15 mouse cellular contexts compared by ENCODE assay signal in genomic region chr4:140406913-140407312, GRCm38 (mm10).
DNase-seq lines count a peak whose midpoint lies in the region; ATAC-seq and TF ChIP-seq lines count a peak whose summit lies in the region.
"Had no signal": no experiment of that assay in that cellular context is flagged by ENCODE, and none has a peak within 500 bp of the region (broad histone marks: within the 10 kb centered on the region; RNA-seq: fewer than 3 reads in every experiment).

No protein-coding gene starts in this region.

- no peak for ATAC-seq in forebrain, embryonic 11.5 days (replicated peaks; ENCODE audit: low FRiP score)
- no peak for ATAC-seq in forebrain, postnatal 0 days
- no peak for ATAC-seq in forebrain, embryonic 14.5 days
- ATAC-seq in midbrain, embryonic 14.5 days (ENCODE audit: low FRiP score, low TSS enrichment) = no peak
- ATAC-seq: Patski had no signal

- no peaks in the 10 kb centered on the region for H3K36me3 ChIP-seq in forebrain, embryonic 11.5 days (ENCODE audit: control insufficient read depth, insufficient read depth, low read length)
- H3K36me3 ChIP-seq in forebrain, postnatal 0 days (ENCODE audit: insufficient read depth) = no peaks in the 10 kb centered on the region
- no peaks in the 10 kb centered on the region for H3K36me3 ChIP-seq in ES-Bruce4 (ENCODE audit: control insufficient read depth, insufficient read depth, low read length, poor library complexity, severe bottlenecking)
- no peaks in the 10 kb centered on the region for H3K36me3 ChIP-seq in forebrain, embryonic 14.5 days (ENCODE audit: control insufficient read depth, insufficient read depth, low read length)
- H3K36me3 ChIP-seq in midbrain, embryonic 14.5 days (ENCODE audit: control insufficient read depth, insufficient read depth, low read length) = no peaks in the 10 kb centered on the region
- H3K36me3 ChIP-seq: embryonic facial prominence, embryonic 15.5 days had no signal

- H3K27ac ChIP-seq in forebrain, embryonic 11.5 days (ENCODE audit: low read depth, low read length) = 0 out of 2 replicates have a peak overlapping the region, but pooled peaks have one; percentile 68
- no peak overlapping the region for H3K27ac ChIP-seq in forebrain, postnatal 0 days (ENCODE audit: low read depth, low read length)
- H3K27ac ChIP-seq in ES-Bruce4 (ENCODE audit: insufficient read depth, low read length) = peak overlapping the region; percentile 96
- peak overlapping the region; percentile 82 for H3K27ac ChIP-seq in forebrain, embryonic 14.5 days (ENCODE audit: low read depth, low read length)
- H3K27ac ChIP-seq in midbrain, embryonic 14.5 days (replicated peaks; ENCODE audit: low read depth, low read length) = peak overlapping the region; percentile 47; the same call in 1 of the 2 replicates
- H3K27ac ChIP-seq: embryonic facial prominence, embryonic 15.5 days had no signal

- H3K4me3 ChIP-seq in forebrain, embryonic 11.5 days (ENCODE audit: low read depth, low read length) = no peak overlapping the region
- H3K4me3 ChIP-seq in forebrain, postnatal 0 days (ENCODE audit: low read depth, low read length) = no peak overlapping the region
- H3K4me3 ChIP-seq in ES-Bruce4 (ENCODE audit: low read depth, low read length) = peak overlapping the region; percentile 49; the same call in 1 of the 2 replicates
- H3K4me3 ChIP-seq in forebrain, embryonic 14.5 days (ENCODE audit: low read depth, low read length) = no peak overlapping the region
- no peak overlapping the region for H3K4me3 ChIP-seq in midbrain, embryonic 14.5 days (replicated peaks; ENCODE audit: low read depth, low read length)
- H3K4me3 ChIP-seq: embryonic facial prominence, embryonic 15.5 days had no signal

- no peak for TF ChIP-seq CTCF in forebrain, postnatal 0 days (IDR thresholded peaks at IDR 0.05; ENCODE audit: low read depth)
- TF ChIP-seq CTCF in ES-Bruce4 (IDR thresholded peaks at IDR 0.05; ENCODE audit: low read depth, low read length) = no peak

- WGBS in forebrain, embryonic 11.5 days = 83% methylated on average over 4 of the region's 4 CpGs
- WGBS in forebrain, postnatal 0 days = 87% methylated on average over 4 of the region's 4 CpGs
- 79% methylated on average over 4 of the region's 4 CpGs for WGBS in forebrain, embryonic 14.5 days
- WGBS in midbrain, embryonic 14.5 days = 80% methylated on average over 4 of the region's 4 CpGs

- TF ChIP-seq EP300 in ES-Bruce4 (IDR thresholded peaks at IDR 0.05; ENCODE audit: insufficient read depth, low read depth, low read length) = no peak

- no peak overlapping the region; the same call in 1 of the 2 replicates for H3K9ac ChIP-seq in forebrain, embryonic 11.5 days (ENCODE audit: low read length)
- no peak overlapping the region for H3K9ac ChIP-seq in forebrain, postnatal 0 days
- H3K9ac ChIP-seq in ES-Bruce4 (ENCODE audit: low read depth, poor library complexity, severe bottlenecking) = 0 out of 2 replicates have a peak overlapping the region, but pooled peaks have one; percentile 7
- H3K9ac ChIP-seq in forebrain, embryonic 14.5 days (ENCODE audit: low read length) = no peak overlapping the region
- no peak overlapping the region for H3K9ac ChIP-seq in midbrain, embryonic 14.5 days (replicated peaks; ENCODE audit: low read length)
- H3K9ac ChIP-seq: embryonic facial prominence, embryonic 15.5 days had no signal

- DNase-seq in forebrain, embryonic 11.5 days (ENCODE audit: low spot score) = no peak
- no peak for DNase-seq in forebrain, postnatal 0 days
- DNase-seq in forebrain, embryonic 14.5 days (ENCODE audit: low spot score) = no peak
- no peak for DNase-seq in midbrain, embryonic 14.5 days
- no peak for DNase-seq in spleen, adult 12 weeks (ENCODE audit: low spot score)
- DNase-seq in kidney, postnatal 25 days = no peak
- no peak for DNase-seq in urinary bladder, adult 18-20 months (ENCODE audit: low spot score in 2 of 2)
- DNase-seq: cerebellum, adult 9-11 months; layer of hippocampus, postnatal 36 days; lung, adult 18-20 months; right cerebral cortex, postnatal 25 days; thymus, postnatal 14 days had no signal

- H3K4me1 ChIP-seq in forebrain, embryonic 11.5 days (replicated peaks; ENCODE audit: control insufficient read depth, insufficient read depth, low read length) = peaks cover 6% of the 10 kb centered on the region; the same call in 1 of the 2 replicates
- H3K4me1 ChIP-seq in forebrain, postnatal 0 days (ENCODE audit: insufficient read depth) = no peaks in the 10 kb centered on the region
- H3K4me1 ChIP-seq in ES-Bruce4 (ENCODE audit: control insufficient read depth, insufficient read depth, low read length) = peaks cover 10% of the 10 kb centered on the region
- peaks cover 16% of the 10 kb centered on the region for H3K4me1 ChIP-seq in forebrain, embryonic 14.5 days (ENCODE audit: control insufficient read depth, insufficient read depth, low read length)
- peaks cover 14% of the 10 kb centered on the region for H3K4me1 ChIP-seq in midbrain, embryonic 14.5 days (ENCODE audit: control insufficient read depth, insufficient read depth, low read length)
- H3K4me1 ChIP-seq: embryonic facial prominence, embryonic 15.5 days had no signal

- no peak for TF ChIP-seq POLR2A in ES-Bruce4 (IDR thresholded peaks at IDR 0.05; ENCODE audit: insufficient read depth, low read length)

- H3K27me3 ChIP-seq in forebrain, embryonic 11.5 days (ENCODE audit: control insufficient read depth, insufficient read depth, low read length) = no peaks in the 10 kb centered on the region
- H3K27me3 ChIP-seq in forebrain, postnatal 0 days (ENCODE audit: insufficient read depth, low read length) = no peaks in the 10 kb centered on the region
- no peaks in the 10 kb centered on the region for H3K27me3 ChIP-seq in ES-Bruce4 (ENCODE audit: control insufficient read depth, insufficient read depth, low read length, poor library complexity, severe bottlenecking)
- H3K27me3 ChIP-seq in forebrain, embryonic 14.5 days (replicated peaks; ENCODE audit: control insufficient read depth, insufficient read depth, low read length) = no peaks in the 10 kb centered on the region
- H3K27me3 ChIP-seq in midbrain, embryonic 14.5 days (ENCODE audit: control insufficient read depth, insufficient read depth, low read length) = no peaks in the 10 kb centered on the region
- H3K27me3 ChIP-seq: embryonic facial prominence, embryonic 15.5 days; Patski had no signal

- H3K9me3 ChIP-seq in forebrain, embryonic 11.5 days (ENCODE audit: control insufficient read depth, low read length) = no peaks in the 10 kb centered on the region
- H3K9me3 ChIP-seq in forebrain, postnatal 0 days (ENCODE audit: low read length) = no peaks in the 10 kb centered on the region
- H3K9me3 ChIP-seq in ES-Bruce4 (replicated peaks; ENCODE audit: control insufficient read depth, insufficient read depth, low read length, poor library complexity, severe bottlenecking) = no peaks in the 10 kb centered on the region
- no peaks in the 10 kb centered on the region for H3K9me3 ChIP-seq in forebrain, embryonic 14.5 days (replicated peaks; ENCODE audit: control insufficient read depth, low read length)
- H3K9me3 ChIP-seq in midbrain, embryonic 14.5 days (ENCODE audit: control insufficient read depth, low read length) = no peaks in the 10 kb centered on the region
- H3K9me3 ChIP-seq: embryonic facial prominence, embryonic 15.5 days had no signal

- no peak overlapping the region for H3K4me2 ChIP-seq in forebrain, embryonic 11.5 days (ENCODE audit: low read depth, low read length, severe bottlenecking)
- no peak overlapping the region for H3K4me2 ChIP-seq in forebrain, postnatal 0 days (ENCODE audit: low read depth)
- no peak overlapping the region for H3K4me2 ChIP-seq in forebrain, embryonic 14.5 days (ENCODE audit: low read length)
- H3K4me2 ChIP-seq in midbrain, embryonic 14.5 days (ENCODE audit: low read length) = no peak overlapping the region
- H3K4me2 ChIP-seq: embryonic facial prominence, embryonic 15.5 days had no signal
